Mouse (Mus musculus): Measurements from ENCODE around the gene Plxnb1. TPM values are rescaled to one million over a fixed set of nuclear protein-coding genes. Genes with fewer than 3 reads are reported as not detected.

Plxnb1 gene
- 63.8 and 67.0 TPM in 2 replicates for total RNA-seq (2021)
- long read RNA-seq, experiment 1, full-length matches to known transcripts: 1 of 49 reads
- long read RNA-seq, experiment 1, partial matches to known transcripts: 42 of 49 reads
- long read RNA-seq, experiment 1, other reads (novel, unspliced or antisense): 6 of 49 reads
- long read RNA-seq, experiment 2, full-length matches to known transcripts: 1 of 47 reads
- long read RNA-seq, experiment 2, partial matches to known transcripts: 35 of 47 reads
- long read RNA-seq, experiment 2, other reads (novel, unspliced or antisense): 11 of 47 reads

GRCm38 (mm10) chr9:109095137-109095982 is at the start of gene Plxnb1:
Plxnb1 (plus strand) TSS chr9:109095389.
- DNase-seq: peak; percentile 85

GRCm38 (mm10) chr9:109046306-109046705 is 48.9 kb upstream of the Plxnb1 start:
- DNase-seq: peak; percentile 86

GRCm38 (mm10) chr9:109049316-109049715 is 45.9 kb upstream of the Plxnb1 start:
- no peak for DNase-seq

GRCm38 (mm10) chr9:109049996-109050673 is 45.1 kb upstream of the Plxnb1 start:
- DNase-seq: no peak

DNA sequence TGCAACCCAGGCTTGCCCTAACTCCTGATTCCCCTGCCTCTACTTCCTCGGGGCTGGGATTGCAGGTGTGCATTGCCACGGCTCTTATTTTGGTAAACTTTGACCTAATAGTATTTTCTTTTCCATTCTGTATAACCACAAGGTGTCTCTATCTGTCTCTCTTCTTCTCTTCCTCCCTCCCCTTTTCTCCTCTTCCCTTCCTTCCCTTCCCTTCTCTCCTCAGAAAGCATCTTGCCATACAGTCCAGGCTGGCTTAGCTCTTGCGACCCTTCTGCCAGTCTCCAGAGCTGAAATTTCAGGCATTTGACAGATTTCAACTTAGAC is 44.6 kb upstream of the Plxnb1 start:
- no peak for DNase-seq

GRCm38 (mm10) chr9:109051011-109051501 is 44.1 kb upstream of the Plxnb1 start:
- no peak for DNase-seq

DNA sequence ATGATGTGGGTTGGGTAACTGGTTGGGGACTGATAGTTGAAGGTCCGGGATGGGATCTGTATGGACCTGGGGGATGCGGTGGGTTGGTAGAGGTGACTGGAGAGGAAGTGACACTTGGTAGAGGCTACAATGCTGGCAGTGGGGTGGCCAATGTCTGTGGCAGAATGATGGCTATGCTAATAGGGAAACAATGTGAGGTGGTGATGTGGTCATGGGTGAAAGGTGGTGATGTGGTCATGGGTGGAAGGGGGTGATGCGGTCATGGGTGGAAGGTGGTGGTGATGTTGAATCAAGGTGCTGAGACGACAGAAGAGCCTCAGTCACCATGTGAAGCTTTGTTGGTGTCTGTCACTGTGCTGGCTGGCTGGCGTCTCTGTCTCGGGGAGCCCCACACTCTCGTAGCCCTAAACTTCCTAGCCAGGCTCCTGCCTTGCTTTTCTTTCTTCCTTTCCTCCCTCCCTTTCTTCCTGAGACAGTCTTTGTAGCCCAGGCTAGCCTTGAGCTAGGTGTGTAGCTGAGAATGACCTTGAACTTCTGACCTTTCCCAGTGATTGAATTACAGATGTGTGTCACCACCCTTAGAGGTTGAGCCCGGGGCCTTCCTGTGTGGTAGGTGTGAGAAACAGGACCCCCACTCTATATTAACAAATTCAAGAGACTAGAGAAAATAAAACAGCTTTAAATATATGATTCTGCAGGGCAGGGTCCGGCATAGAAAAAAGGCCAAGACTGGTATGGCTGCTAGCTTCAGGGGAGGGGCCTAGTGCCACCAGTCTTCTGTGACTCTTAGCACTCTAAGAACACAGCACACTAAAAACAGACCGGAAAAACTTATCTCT is 43.3 kb upstream of the Plxnb1 start:
- no peak for DNase-seq

GRCm38 (mm10) chr9:109052490-109053260 is 42.5 kb upstream of the Plxnb1 start:
- DNase-seq: no peak

DNA sequence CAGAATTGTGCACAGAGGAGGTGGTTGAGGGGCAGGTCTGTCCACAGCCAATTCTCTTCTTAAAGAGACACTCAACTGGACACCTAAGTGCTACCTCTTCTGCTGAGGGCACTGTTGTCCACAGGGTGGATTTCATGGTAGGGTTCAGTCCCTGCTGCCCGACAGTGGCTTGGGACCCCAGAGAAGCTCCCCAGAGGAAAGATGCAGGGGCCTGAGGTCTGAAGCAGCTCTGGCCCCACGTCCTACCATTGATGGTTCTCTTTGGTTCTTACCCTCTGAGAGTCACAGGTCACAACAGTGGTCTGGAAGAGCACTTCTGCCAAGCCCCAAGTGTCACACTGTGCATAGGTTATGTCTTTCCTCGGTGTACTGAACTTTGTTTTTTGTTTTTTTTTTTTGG is 41.8 kb upstream of the Plxnb1 start:
- no peak for DNase-seq

DNA sequence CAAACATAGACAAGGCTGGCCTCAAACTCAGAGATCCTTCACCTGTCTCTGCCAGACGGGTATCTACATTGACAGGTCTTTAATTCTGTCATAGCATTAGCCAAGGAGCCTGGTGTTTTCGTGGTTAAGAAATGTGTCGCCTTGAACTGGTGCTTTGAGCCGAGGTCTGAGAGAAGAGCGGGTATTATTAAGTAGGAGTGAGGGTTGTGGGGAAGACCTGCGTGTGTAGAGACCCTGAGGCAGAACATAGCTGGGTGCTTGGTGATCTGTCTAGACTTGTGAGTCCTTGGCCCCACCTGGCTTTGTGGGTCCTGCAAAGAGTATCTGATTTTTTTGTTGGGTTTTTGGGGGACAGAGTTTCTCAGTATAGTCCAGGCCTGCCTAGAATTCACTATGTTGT is 41.3 kb upstream of the Plxnb1 start:
- DNase-seq: no peak

DNA sequence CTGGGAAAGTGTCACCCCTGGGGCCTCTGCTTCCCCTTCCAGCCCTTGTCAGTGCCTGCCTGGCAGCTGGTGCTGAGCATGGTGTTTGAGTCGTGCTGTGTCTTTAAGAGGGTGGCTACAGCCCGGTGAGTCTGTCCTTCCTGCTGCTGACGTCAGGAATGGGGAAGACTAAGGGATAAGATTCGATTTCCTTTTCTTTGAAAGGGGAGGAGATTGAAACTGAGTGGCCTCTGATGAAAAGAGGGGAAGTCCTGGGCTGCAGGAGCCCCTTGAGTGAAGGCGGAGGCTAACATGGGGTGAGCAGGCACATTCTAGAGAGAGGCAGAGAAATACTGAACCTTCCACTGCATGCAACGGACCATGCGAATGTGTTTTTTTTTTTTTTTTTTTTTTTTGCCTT is 40.5 kb upstream of the Plxnb1 start:
- peak; percentile 85 for DNase-seq

DNA sequence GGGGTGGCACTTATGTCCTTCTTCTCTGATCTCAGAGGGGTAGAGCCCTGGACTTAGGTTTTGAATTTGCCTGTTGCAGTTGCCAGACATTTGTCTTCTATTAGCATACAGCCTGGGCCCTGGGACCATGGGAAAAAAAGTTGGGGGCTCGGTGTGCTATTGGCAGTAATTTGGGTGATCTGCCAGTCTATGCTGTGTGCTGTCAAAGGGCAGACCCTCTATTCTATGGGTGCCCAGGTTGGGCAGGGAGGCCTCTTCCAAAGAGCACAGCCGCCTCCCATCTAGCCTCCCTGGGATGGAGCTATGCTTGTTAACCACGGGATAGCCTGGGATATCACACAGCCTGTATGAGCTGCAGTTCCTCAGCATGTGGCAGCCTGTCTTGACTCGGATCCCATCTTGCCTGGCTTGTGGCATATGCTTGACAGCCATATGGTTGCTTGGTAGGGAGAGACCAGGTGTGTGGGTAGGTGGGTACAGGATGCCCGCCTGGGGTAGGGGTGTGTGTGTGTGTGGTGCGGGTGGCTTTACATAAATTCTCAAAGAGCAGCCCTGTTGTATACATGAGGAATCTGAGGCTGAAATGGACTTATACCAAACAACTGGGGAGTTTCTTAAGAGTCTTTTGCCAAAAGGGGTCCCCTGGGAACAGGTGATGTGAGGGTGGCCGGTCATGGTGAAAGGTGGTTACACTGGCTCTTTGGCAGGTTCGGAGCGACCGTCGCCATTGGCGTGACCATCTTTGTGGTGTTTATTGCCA is 39.7 kb upstream of the Plxnb1 start:
- no peak for DNase-seq

- no peak for DNase-seq
Measured at GRCm38 (mm10) chr9:109056081-109056690, 39.0 kb upstream of the Plxnb1 start.

- no peak for DNase-seq
Measured at GRCm38 (mm10) chr9:109056916-109057315, 38.3 kb upstream of the Plxnb1 start.

DNA sequence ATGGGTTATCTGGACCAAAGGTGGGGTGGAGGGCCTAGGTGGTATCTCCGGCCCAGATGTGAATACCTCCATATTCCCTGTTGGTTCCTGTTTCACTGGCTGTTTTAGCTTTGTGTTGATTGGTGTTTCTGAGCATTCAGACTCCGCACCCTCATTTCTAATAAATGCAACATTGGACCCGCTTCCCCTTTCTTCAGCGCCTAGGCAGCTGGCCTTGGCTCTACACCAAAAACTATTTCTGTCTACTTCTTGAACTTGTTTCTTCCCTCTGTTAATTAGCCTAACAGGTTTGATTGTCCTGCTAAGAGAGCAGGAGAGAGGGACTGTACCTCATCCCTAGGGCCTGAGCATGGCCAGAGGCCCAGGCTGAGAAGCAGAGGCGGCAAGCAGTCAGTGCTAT is 37.6 kb upstream of the Plxnb1 start:
- DNase-seq: no peak

DNA sequence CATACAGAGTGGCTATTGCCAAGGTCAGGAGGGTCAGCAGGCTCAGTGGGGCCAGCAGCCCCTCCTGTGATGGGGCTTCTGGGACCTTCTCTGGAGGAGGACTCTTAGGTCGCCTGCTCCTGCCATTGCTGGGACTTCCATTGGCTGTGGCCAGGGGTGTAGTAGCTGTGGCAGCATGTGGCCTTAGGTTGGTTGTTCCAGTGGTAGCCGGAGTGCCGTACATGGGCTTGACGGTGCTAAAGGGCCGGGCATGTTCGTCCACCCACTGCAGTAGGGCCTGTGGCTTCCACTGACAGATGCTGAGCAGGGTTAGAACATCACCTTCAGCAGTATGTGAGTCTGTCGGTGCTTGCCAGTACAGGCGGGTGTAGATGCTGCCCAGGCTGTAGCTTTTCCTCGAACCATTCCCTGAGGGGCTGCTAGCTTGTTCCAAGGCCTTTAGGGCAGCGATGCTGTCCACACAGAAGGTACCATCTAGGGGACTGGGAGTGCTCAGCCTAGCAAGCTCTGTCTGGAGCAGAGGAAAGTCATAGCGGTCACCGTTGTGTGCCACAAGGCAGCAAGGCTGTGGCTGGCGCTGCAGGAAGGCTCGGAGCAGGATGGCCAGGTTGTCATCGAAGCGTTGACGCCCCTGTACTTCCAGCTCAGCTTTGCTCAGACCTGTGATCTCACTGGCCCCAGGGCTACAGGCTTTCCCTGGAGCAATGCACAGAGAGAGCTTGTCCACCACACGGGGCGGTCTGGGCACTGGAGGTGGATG is 37.0 kb upstream of the Plxnb1 start:
- DNase-seq: no peak

GRCm38 (mm10) chr9:109059136-109059903 is 35.9 kb upstream of the Plxnb1 start, which contains the start of gene Trex1:
Trex1 (minus strand) TSS chr9:109059734.
- peak; percentile 94 for DNase-seq

GRCm38 (mm10) chr9:109060184-109060897 is 34.8 kb upstream of the Plxnb1 start:
- DNase-seq: no peak

All from adrenal gland, postnatal 14 days (tissue).